Mouse (Mus musculus) adipose tissue, adult 10 weeks (tissue): ENCODE results near the gene Sema6c. TPM values are rescaled to one million over a fixed set of nuclear protein-coding genes. Genes with fewer than 3 reads are reported as not detected.

Source experiments
- polyA plus RNA-seq: library from polyadenylated mRNA; stranded (reverse); fragments of 350-450 nt; fragmentation: Illumina TruSeq; extraction: RNeasy Lipid Tissue Mini Kit (QIAGEN cat#74804); gene quantifications from one replicate; pipeline ENCODE4 v1.2.3, GENCODE M21; 2014; ENCODE audit warnings: low read depth, low replicate concordance

Gene Sema6c
- polyA plus RNA-seq: 4.2 TPM

GRCm38 (mm10) chr3:95159987-95160963 lies at the start of gene Sema6c:
Gene Sema6c, plus strand, starts transcription at chr3:95160457.

GRCm38 (mm10) chr3:95110911-95111726 lies 49.1 kb upstream of the Sema6c start, which contains the start of gene Vps72:
Gene Vps72, plus strand, starts transcription at chr3:95111022.

GRCm38 (mm10) chr3:95124246-95124645 lies 36.0 kb upstream of the Sema6c start, which contains the start of gene Tmod4:
Gene Tmod4, plus strand, starts transcription at chr3:95124476.

GRCm38 (mm10) chr3:95133680-95134101 lies 26.6 kb upstream of the Sema6c start, which contains the start of the genes Scnm1 and Lysmd1:
Gene Scnm1, minus strand, starts transcription at chr3:95134011.
Gene Lysmd1, plus strand, starts transcription at chr3:95134088.

GRCm38 (mm10) chr3:95141952-95142616 lies 18.2 kb upstream of the Sema6c start, which contains the start of gene Tnfaip8l2:
Gene Tnfaip8l2, minus strand, starts transcription at chr3:95142360.

GRCm38 (mm10) chr3:95217255-95218134 lies 57.2 kb downstream of the Sema6c start, which contains the start of gene Gabpb2:
Gene Gabpb2, minus strand, starts transcription at chr3:95217916.

Other genes starting within 250 kb of the Sema6c start
- 123 TPM for gene Selenbp1, start 227.4 kb upstream of the Sema6c start, polyA plus RNA-seq
- gene Rfx5, start 206.4 kb upstream of the Sema6c start, polyA plus RNA-seq: 13.5 TPM
- gene Pi4kb, start 185.7 kb upstream of the Sema6c start, polyA plus RNA-seq: 33.9 TPM
- gene Zfp687, start 145.0 kb upstream of the Sema6c start, polyA plus RNA-seq: 24.9 TPM
- 134 TPM for gene Psmd4, start 117.8 kb upstream of the Sema6c start, polyA plus RNA-seq
- gene Pip5k1a, start 53.5 kb upstream of the Sema6c start, polyA plus RNA-seq: 19.1 TPM
- gene Vps72, start 49.4 kb upstream of the Sema6c start, polyA plus RNA-seq: 45.3 TPM
- 0.31 TPM for gene Tmod4, start 36.0 kb upstream of the Sema6c start, polyA plus RNA-seq
- gene Scnm1, start 26.4 kb upstream of the Sema6c start, polyA plus RNA-seq: 34.3 TPM
- gene Lysmd1, start 26.4 kb upstream of the Sema6c start, polyA plus RNA-seq: 11.0 TPM
- 9.1 TPM for gene Tnfaip8l2, start 18.1 kb upstream of the Sema6c start, polyA plus RNA-seq
- gene Gabpb2, start 57.5 kb downstream of the Sema6c start, polyA plus RNA-seq: 18.6 TPM
- gene Cdc42se1, start 68.3 kb downstream of the Sema6c start, polyA plus RNA-seq: 69.2 TPM
- gene Mllt11, start 71.7 kb downstream of the Sema6c start, polyA plus RNA-seq: 22.7 TPM
- gene Gm128, start 81.1 kb downstream of the Sema6c start, polyA plus RNA-seq: 5.9 TPM
- gene Bnipl, start 90.7 kb downstream of the Sema6c start, polyA plus RNA-seq: 3.7 TPM
- gene Mindy1, start 120.9 kb downstream of the Sema6c start, polyA plus RNA-seq: 62.4 TPM
- 19.0 TPM for gene Prune1, start 121.6 kb downstream of the Sema6c start, polyA plus RNA-seq
- 18.4 TPM for gene Anxa9, start 146.7 kb downstream of the Sema6c start, polyA plus RNA-seq
- gene Cers2, start 154.3 kb downstream of the Sema6c start, polyA plus RNA-seq: 147 TPM
- 22.0 TPM for gene Setdb1, start 196.7 kb downstream of the Sema6c start, polyA plus RNA-seq
- gene 4930558C23Rik, start 242.4 kb downstream of the Sema6c start, polyA plus RNA-seq: 2.8 TPM